Mouse (Mus musculus): ENCODE results near the gene Was. TPM values are rescaled to one million over a fixed set of nuclear protein-coding genes. Genes with fewer than 3 reads are reported as not detected.
"Not testable (repeated sequence)": the region's sequence is repeated elsewhere in the genome, so short reads cannot be mapped to it uniquely, and the experiment has no call there.

Was gene
- total and polyA plus RNA-seq, 2 experiments from 2014 or later: 0.30 to 0.81 TPM

- no peak for TF ChIP-seq CTCF (IDR thresholded peaks at IDR 0.05; ENCODE audit: low read depth)
- Histone ChIP-seq H3K27me3 (ENCODE audit: insufficient read depth, low read length) (no peaks in the 10 kb centered on the region), H3K9ac (0 out of 2 replicates have a peak overlapping the region, but pooled peaks have one; percentile 22), H3K36me3 (ENCODE audit: insufficient read depth) (no peaks in the 10 kb centered on the region), H3K27ac (ENCODE audit: low read depth, low read length) (0 out of 2 replicates have a peak overlapping the region, but pooled peaks have one; percentile 40), H3K9me3 (ENCODE audit: low read length) (no peaks in the 10 kb centered on the region), H3K4me2 (ENCODE audit: low read depth) (peak overlapping the region; percentile 38), H3K4me3 (ENCODE audit: low read depth, low read length) (peak overlapping the region; percentile 24), H3K4me1 (ENCODE audit: insufficient read depth) (no peaks in the 10 kb centered on the region)
- ATAC-seq: peak; percentile 93
- peak; percentile 97 for DNase-seq
- WGBS: 22% methylated on average over 19 of the region's 19 CpGs
These were observed 6.5 kb upstream of the Was start for GRCm38 (mm10) chrX:8096787-8097242.

GRCm38 (mm10) chrX:8096068-8096786, 5.9 kb upstream of the Was start:
- peak; percentile 86 for ATAC-seq
- Histone ChIP-seq H3K9ac (0 out of 2 replicates have a peak overlapping the region, but pooled peaks have one; percentile 25), H3K4me2 (ENCODE audit: low read depth) (peak overlapping the region; percentile 43), H3K4me3 (ENCODE audit: low read depth, low read length) (peak overlapping the region; percentile 26)
- not testable (repeated sequence) for H3K4me1 ChIP-seq (ENCODE audit: insufficient read depth); H3K27ac ChIP-seq (ENCODE audit: low read depth, low read length); H3K27me3 ChIP-seq (ENCODE audit: insufficient read depth, low read length); DNase-seq; H3K9me3 ChIP-seq (ENCODE audit: low read length); H3K36me3 ChIP-seq (ENCODE audit: insufficient read depth)
- WGBS: 26% methylated on average over 27 of the region's 48 CpGs

- Histone ChIP-seq H3K4me1 (ENCODE audit: insufficient read depth) (no peaks in the 10 kb centered on the region), H3K36me3 (ENCODE audit: insufficient read depth) (no peaks in the 10 kb centered on the region), H3K9me3 (ENCODE audit: low read length) (no peaks in the 10 kb centered on the region), H3K4me2 (ENCODE audit: low read depth) (peak overlapping the region; percentile 43), H3K27me3 (ENCODE audit: insufficient read depth, low read length) (no peaks in the 10 kb centered on the region), H3K27ac (ENCODE audit: low read depth, low read length) (no peak overlapping the region), H3K4me3 (ENCODE audit: low read depth, low read length) (peak overlapping the region; percentile 26), H3K9ac (no peak overlapping the region)
- 87% methylated on average over 10 of the region's 10 CpGs for WGBS
- no peak for TF ChIP-seq CTCF (IDR thresholded peaks at IDR 0.05; ENCODE audit: low read depth)
- ATAC-seq: no peak
- DNase-seq: no peak
These were observed 5.2 kb upstream of the Was start for GRCm38 (mm10) chrX:8095546-8095945.

- not testable (repeated sequence) for H3K9ac ChIP-seq; H3K36me3 ChIP-seq (ENCODE audit: insufficient read depth); H3K4me1 ChIP-seq (ENCODE audit: insufficient read depth); H3K4me2 ChIP-seq (ENCODE audit: low read depth); H3K4me3 ChIP-seq (ENCODE audit: low read depth, low read length); DNase-seq; ATAC-seq; H3K9me3 ChIP-seq (ENCODE audit: low read length); H3K27ac ChIP-seq (ENCODE audit: low read depth, low read length); H3K27me3 ChIP-seq (ENCODE audit: insufficient read depth, low read length)
- 75% methylated on average over 4 of the region's 5 CpGs for WGBS
These were observed 653 bp upstream of the Was start for GRCm38 (mm10) chrX:8090954-8091347.

- Histone ChIP-seq H3K9ac (no peak overlapping the region), H3K27ac (ENCODE audit: low read depth, low read length) (no peak overlapping the region), H3K4me2 (ENCODE audit: low read depth) (no peak overlapping the region), H3K27me3 (ENCODE audit: insufficient read depth, low read length) (no peaks in the 10 kb centered on the region), H3K4me1 (ENCODE audit: insufficient read depth) (no peaks in the 10 kb centered on the region), H3K36me3 (ENCODE audit: insufficient read depth) (no peaks in the 10 kb centered on the region), H3K4me3 (ENCODE audit: low read depth, low read length) (no peak overlapping the region), H3K9me3 (ENCODE audit: low read length) (no peaks in the 10 kb centered on the region)
- DNase-seq (no peak), ATAC-seq (no peak)
- no peak for TF ChIP-seq CTCF (IDR thresholded peaks at IDR 0.05; ENCODE audit: low read depth)
- 93% methylated on average over 3 of the region's 3 CpGs for WGBS
These were observed 552 bp downstream of the Was start for GRCm38 (mm10) chrX:8089746-8090145.

- Histone ChIP-seq H3K36me3 (ENCODE audit: insufficient read depth) (no peaks in the 10 kb centered on the region), H3K4me3 (ENCODE audit: low read depth, low read length) (no peak overlapping the region), H3K27ac (ENCODE audit: low read depth, low read length) (no peak overlapping the region), H3K4me2 (ENCODE audit: low read depth) (no peak overlapping the region), H3K9me3 (ENCODE audit: low read length) (no peaks in the 10 kb centered on the region), H3K4me1 (ENCODE audit: insufficient read depth) (no peaks in the 10 kb centered on the region), H3K9ac (no peak overlapping the region), H3K27me3 (ENCODE audit: insufficient read depth, low read length) (no peaks in the 10 kb centered on the region)
- DNase-seq (no peak), ATAC-seq (no peak)
- 87% methylated on average over 8 of the region's 8 CpGs for WGBS
- TF ChIP-seq CTCF (IDR thresholded peaks at IDR 0.05; ENCODE audit: low read depth): no peak
These were observed 4.7 kb downstream of the Was start for GRCm38 (mm10) chrX:8085611-8086010.

GRCm38 (mm10) chrX:8084771-8085259, 5.5 kb downstream of the Was start:
- no peaks in the 10 kb centered on the region for H3K4me1 ChIP-seq (ENCODE audit: insufficient read depth)
- WGBS: 94% methylated on average over 6 of the region's 6 CpGs
- H3K27ac ChIP-seq (ENCODE audit: low read depth, low read length): no peak overlapping the region
- no peaks in the 10 kb centered on the region for H3K36me3 ChIP-seq (ENCODE audit: insufficient read depth)
- no peaks in the 10 kb centered on the region for H3K9me3 ChIP-seq (ENCODE audit: low read length)
- no peak for TF ChIP-seq CTCF (IDR thresholded peaks at IDR 0.05; ENCODE audit: low read depth)
- no peaks in the 10 kb centered on the region for H3K27me3 ChIP-seq (ENCODE audit: insufficient read depth, low read length)
- no peak overlapping the region for H3K9ac ChIP-seq
- DNase-seq (no peak), ATAC-seq (no peak)
- no peak overlapping the region for H3K4me2 ChIP-seq (ENCODE audit: low read depth)
- H3K4me3 ChIP-seq (ENCODE audit: low read depth, low read length): no peak overlapping the region

All from forebrain, postnatal 0 days (tissue).